Mouse (Mus musculus): Measurements from ENCODE around the gene Dnajb14.

- no peak for TF ChIP-seq POLR2A (IDR thresholded peaks at IDR 0.05; ENCODE audit: extremely low read depth, insufficient read depth, low read length)
- no peak for TF ChIP-seq CTCF (IDR thresholded peaks at IDR 0.05; ENCODE audit: low read depth, low read length)
Observed at GRCm38 (mm10) chr3:137833698-137834097, 33.8 kb upstream of the Dnajb14 start.

Measured in liver, adult 2 months (tissue).